Comparison of ENCODE assay signal across 7 mouse cellular contexts in genomic region chr7:79392860-79393513, GRCm38 (mm10). TPM values are rescaled to one million over a fixed set of nuclear protein-coding genes. Genes with fewer than 3 reads are reported as not detected.
DNase-seq lines count a peak whose midpoint lies in the region; ATAC-seq and TF ChIP-seq lines count a peak whose summit lies in the region.

No protein-coding gene starts in this region.

- peak overlapping the region; percentile 22 for H3ac ChIP-seq in C2C12 (ENCODE audit: control insufficient read depth, insufficient read length, low read depth)

- H3K9ac ChIP-seq in limb, embryonic 14.5 days (ENCODE audit: low read depth, low read length, severe bottlenecking): peak overlapping the region; percentile 70; the same call in 1 of the 2 replicates

- no peaks in the 10 kb centered on the region for H3K9me3 ChIP-seq in E14TG2a.4 (ENCODE audit: low read length)
- no peaks in the 10 kb centered on the region for H3K9me3 ChIP-seq in limb, embryonic 14.5 days (ENCODE audit: control insufficient read depth, low read length)

- TF ChIP-seq CTCF in C2C12 (IDR thresholded peaks at IDR 0.05; ENCODE audit: control insufficient read depth, insufficient read depth, insufficient read length): no peak
- peak; percentile 63 for TF ChIP-seq CTCF in E14TG2a.4 (conservative IDR thresholded peaks at IDR 0.05; ENCODE audit: low read length)
- TF ChIP-seq CTCF in embryonic fibroblast, embryonic 13.5 days (IDR thresholded peaks at IDR 0.05; ENCODE audit: borderline replicate concordance, insufficient read depth, low read length): no peak

- H3K4me2 ChIP-seq in limb, embryonic 14.5 days (replicated peaks; ENCODE audit: low read depth, low read length, severe bottlenecking): peak overlapping the region; percentile 95

- WGBS in limb, embryonic 14.5 days: 51% methylated on average over 9 of the region's 9 CpGs

- peaks cover 79% of the 10 kb centered on the region for H3K4me1 ChIP-seq in E14TG2a.4 (replicated peaks; ENCODE audit: low read depth, low read length)
- H3K4me1 ChIP-seq in embryonic fibroblast, embryonic 13.5 days (ENCODE audit: control insufficient read depth, insufficient read depth, low read length): no peaks in the 10 kb centered on the region
- peaks cover 16% of the 10 kb centered on the region; the same call in 1 of the 2 replicates for H3K4me1 ChIP-seq in limb, embryonic 14.5 days (ENCODE audit: control insufficient read depth, insufficient read depth, low read length)

- no peak for TF ChIP-seq POLR2A in embryonic fibroblast, embryonic 13.5 days (IDR thresholded peaks at IDR 0.05; ENCODE audit: low read depth, low read length)
- no peak for TF ChIP-seq POLR2A in limb, embryonic 14.5 days (IDR thresholded peaks at IDR 0.05; ENCODE audit: borderline replicate concordance, extremely low read depth, insufficient read depth, insufficient read length)

- no peak for DNase-seq in limb, embryonic 14.5 days (ENCODE audit: low spot score)
- peak; percentile 38 for DNase-seq in retina, postnatal 1 day
- DNase-seq in cerebellum, postnatal 4 days (ENCODE audit: low spot score in 2 of 2): no peak
- DNase-seq in cerebellum, adult 18-20 months: no peak

- H3K79me3 ChIP-seq in C2C12 (ENCODE audit: low read depth): peaks cover 3% of the 10 kb centered on the region

- H3K27ac ChIP-seq in embryonic fibroblast, embryonic 13.5 days (ENCODE audit: insufficient read depth, low read length): no peak overlapping the region
- H3K27ac ChIP-seq in limb, embryonic 14.5 days (replicated peaks; ENCODE audit: low read depth, low read length): peak overlapping the region; percentile 94; the same call in 1 of the 2 replicates

- no peak for ATAC-seq in limb, embryonic 14.5 days (ENCODE audit: low FRiP score, low read depth)

- H3K79me2 ChIP-seq in C2C12 (ENCODE audit: control insufficient read depth, insufficient read depth): peaks cover 7% of the 10 kb centered on the region

- H3K36me3 ChIP-seq in C2C12 (ENCODE audit: control insufficient read depth, insufficient read depth) (no peaks in the 10 kb centered on the region), E14TG2a.4 (ENCODE audit: insufficient read depth, low read length) (peaks cover 11% of the 10 kb centered on the region)
- no peaks in the 10 kb centered on the region for H3K36me3 ChIP-seq in limb, embryonic 14.5 days (ENCODE audit: control insufficient read depth, insufficient read depth, low read length)

- peak overlapping the region; percentile 52 for H3K4me3 ChIP-seq in C2C12 (ENCODE audit: insufficient read depth, poor library complexity, severe bottlenecking)
- H3K4me3 ChIP-seq in E14TG2a.4 (replicated peaks; ENCODE audit: low read length): peak overlapping the region; percentile 94
- H3K4me3 ChIP-seq in embryonic fibroblast, embryonic 13.5 days (ENCODE audit: insufficient read depth, low read length): peak overlapping the region; percentile 30
- peak overlapping the region; percentile 64 for H3K4me3 ChIP-seq in limb, embryonic 14.5 days (replicated peaks; ENCODE audit: low read length)

- H3K27me3 ChIP-seq in C2C12 (ENCODE audit: control insufficient read depth, insufficient read depth, insufficient read length) (no peaks in the 10 kb centered on the region), E14TG2a.4 (ENCODE audit: insufficient read depth, low read length) (no peaks in the 10 kb centered on the region)
- no peaks in the 10 kb centered on the region for H3K27me3 ChIP-seq in limb, embryonic 14.5 days (ENCODE audit: control insufficient read depth, insufficient read depth, low read length)

TF ChIP-seq in C2C12, 6 proteins besides CTCF, POLR2A, EP300 and RAD21:
- no peak for TF ChIP-seq MYOD1 (IDR thresholded peaks at IDR 0.05; ENCODE audit: control insufficient read depth, insufficient read length, low read depth)
- no peak for TF ChIP-seq USF1 (IDR thresholded peaks at IDR 0.05; ENCODE audit: low read depth)
- TF ChIP-seq MYOG (IDR thresholded peaks at IDR 0.05; ENCODE audit: control insufficient read depth, extremely low read depth, insufficient read length): no peak
- no peak for TF ChIP-seq FOSL1 (IDR thresholded peaks at IDR 0.05; ENCODE audit: insufficient read depth, low read length, poor library complexity, severe bottlenecking)
- no peak for TF ChIP-seq CEBPB (IDR thresholded peaks at IDR 0.05; ENCODE audit: low read depth)
- no peak for TF ChIP-seq MAX (IDR thresholded peaks at IDR 0.05)

RNA-seq across cellular contexts. Expression of gene Fanci, which starts 1.3 kb away (rescaled TPM):
- 4.3 TPM for polyA plus RNA-seq in C2C12 (2012; fragmentation: generic; extraction: Trizol)
- polyA plus RNA-seq in embryonic fibroblast, embryonic 13.5 days (2011; ENCODE audit: insufficient read length, low read depth, missing spikeins): 6.1 and 10.7 TPM in 2 replicates
- 5.9 and 6.8 TPM in 2 replicates for polyA plus RNA-seq in limb, embryonic 14.5 days (2012; rRNA removed)
- 6.8 and 8.4 TPM in 2 replicates for polyA plus RNA-seq in limb, embryonic 14.5 days (2014; fragmentation: Nextera tagmentation; extraction: Ambion mirVana)

RNA-seq across cellular contexts. Expression of gene Rlbp1, which starts 6.1 kb away (rescaled TPM):
- polyA plus RNA-seq in C2C12 (2012; fragmentation: generic; extraction: Trizol): 0.04 TPM
- polyA plus RNA-seq in embryonic fibroblast, embryonic 13.5 days (2011; ENCODE audit: insufficient read length, low read depth, missing spikeins): not detected in 2 replicates
- polyA plus RNA-seq in limb, embryonic 14.5 days (2012; rRNA removed): 4.7 and 6.2 TPM in 2 replicates
- polyA plus RNA-seq in limb, embryonic 14.5 days (2014; fragmentation: Nextera tagmentation; extraction: Ambion mirVana): 1.7 and 2.0 TPM in 2 replicates

Comparison
In these comparisons a context has a peak if more than half of its experiments do, and no peak if none do; other contexts are left out.
1. H3K4me3 ChIP-seq: peak in every context shown above with its lines; median percentile 94 in E14TG2a.4; 64 in limb, embryonic 14.5 days; 52 in C2C12; 30 in embryonic fibroblast, embryonic 13.5 days.